ENCODE assay signal across 25 mouse cellular contexts in genomic region chr2:32141602-32142001, GRCm38 (mm10). TPM values are rescaled to one million over a fixed set of nuclear protein-coding genes. Genes with fewer than 3 reads are reported as not detected.
DNase-seq lines count a peak whose midpoint lies in the region; ATAC-seq and TF ChIP-seq lines count a peak whose summit lies in the region.
"Had no signal": no experiment of that assay in that cellular context is flagged by ENCODE, and none has a peak within 500 bp of the region (broad histone marks: within the 10 kb centered on the region; RNA-seq: fewer than 3 reads in every experiment).

No protein-coding gene starts in this region.

- H3K27ac ChIP-seq in liver, embryonic 12.5 days, result no peak overlapping the region
- 0 out of 2 replicates have a peak overlapping the region, but pooled peaks have one; percentile 2 for H3K27ac ChIP-seq in stomach, postnatal 0 days (replicated peaks)
- H3K27ac ChIP-seq: embryonic facial prominence, embryonic 12.5 days; embryonic facial prominence, embryonic 15.5 days; forebrain, embryonic 12.5 days; forebrain, embryonic 15.5 days; heart, embryonic 15.5 days; hindbrain, embryonic 13.5 days had no signal

- no peak for TF ChIP-seq CTCF in stomach, postnatal 0 days (IDR thresholded peaks at IDR 0.05; ENCODE audit: low read depth)

- no peaks in the 10 kb centered on the region for H3K9me3 ChIP-seq in liver, embryonic 12.5 days (replicated peaks)
- H3K9me3 ChIP-seq in stomach, postnatal 0 days (ENCODE audit: control insufficient read depth, low read length), result no peaks in the 10 kb centered on the region
- H3K9me3 ChIP-seq: embryonic facial prominence, embryonic 12.5 days; embryonic facial prominence, embryonic 15.5 days; forebrain, embryonic 12.5 days; forebrain, embryonic 15.5 days; heart, embryonic 12.5 days; heart, embryonic 15.5 days; hindbrain, embryonic 10.5 days; hindbrain, embryonic 13.5 days had no signal

- H3K36me3 ChIP-seq in liver, embryonic 12.5 days, result no peaks in the 10 kb centered on the region
- no peaks in the 10 kb centered on the region for H3K36me3 ChIP-seq in stomach, postnatal 0 days (ENCODE audit: control insufficient read depth, insufficient read depth, low read length)
- H3K36me3 ChIP-seq: embryonic facial prominence, embryonic 12.5 days; embryonic facial prominence, embryonic 15.5 days; forebrain, embryonic 12.5 days; forebrain, embryonic 15.5 days; heart, embryonic 12.5 days; heart, embryonic 15.5 days; hindbrain, embryonic 10.5 days; hindbrain, embryonic 13.5 days had no signal

- H3K4me3 ChIP-seq in liver, embryonic 12.5 days, result no peak overlapping the region
- H3K4me3 ChIP-seq in stomach, postnatal 0 days (ENCODE audit: low read depth, low read length), result no peak overlapping the region
- H3K4me3 ChIP-seq: embryonic facial prominence, embryonic 12.5 days; embryonic facial prominence, embryonic 15.5 days; forebrain, embryonic 12.5 days; forebrain, embryonic 15.5 days; heart, embryonic 12.5 days; heart, embryonic 15.5 days; hindbrain, embryonic 10.5 days; hindbrain, embryonic 13.5 days had no signal

- 60% methylated on average over 6 of the region's 6 CpGs for WGBS in liver, embryonic 12.5 days (ENCODE audit: insufficient replicate concordance)
- 35% methylated on average over 6 of the region's 6 CpGs for WGBS in stomach, postnatal 0 days

- no peak overlapping the region for H3K9ac ChIP-seq in liver, embryonic 12.5 days
- H3K9ac ChIP-seq in stomach, postnatal 0 days (ENCODE audit: low read length), result no peak overlapping the region
- H3K9ac ChIP-seq: embryonic facial prominence, embryonic 12.5 days; embryonic facial prominence, embryonic 15.5 days; forebrain, embryonic 12.5 days; forebrain, embryonic 15.5 days; heart, embryonic 12.5 days; heart, embryonic 15.5 days; hindbrain, embryonic 13.5 days had no signal

- ATAC-seq in liver, embryonic 12.5 days, result no peak
- ATAC-seq in stomach, postnatal 0 days (ENCODE audit: low FRiP score, low TSS enrichment), result no peak
- ATAC-seq: forebrain, embryonic 15.5 days; hindbrain, embryonic 16.5 days had no signal

- H3K4me2 ChIP-seq in liver, embryonic 12.5 days, result no peak overlapping the region
- H3K4me2 ChIP-seq in stomach, postnatal 0 days (replicated peaks; ENCODE audit: low read depth), result no peak overlapping the region
- H3K4me2 ChIP-seq: embryonic facial prominence, embryonic 12.5 days; embryonic facial prominence, embryonic 15.5 days; forebrain, embryonic 12.5 days; forebrain, embryonic 15.5 days; heart, embryonic 12.5 days; heart, embryonic 15.5 days; hindbrain, embryonic 13.5 days had no signal

- H3K4me1 ChIP-seq in liver, embryonic 12.5 days, result peaks cover 50% of the 10 kb centered on the region
- no peaks in the 10 kb centered on the region for H3K4me1 ChIP-seq in stomach, postnatal 0 days (replicated peaks; ENCODE audit: control insufficient read depth, insufficient read depth)
- H3K4me1 ChIP-seq: embryonic facial prominence, embryonic 12.5 days had no signal

- TF ChIP-seq EP300 in stomach, postnatal 0 days (optimal IDR thresholded peaks at IDR 0.05), result no peak

- DNase-seq in liver, result peak; percentile 1
- peak; percentile 51 for DNase-seq in lung, postnatal 36 days
- DNase-seq in lung, postnatal 10 days, result no peak
- DNase-seq in stomach, postnatal 0 days (ENCODE audit: low spot score), result no peak
- DNase-seq in right cerebral cortex, adult 2 months (ENCODE audit: low spot score in 2 of 2), result no peak
- DNase-seq in kidney, adult 11 months, result no peak
- DNase-seq: adrenal gland, postnatal 14 days; B cell, adult 2 months; cerebellum, adult 8-10 months; cerebellum, postnatal 14 days; gastrocnemius, postnatal 25 days; heart, adult 18-20 months; heart, postnatal 10 days; heart, postnatal 36 days had no signal

- H3K27me3 ChIP-seq in liver, embryonic 12.5 days (replicated peaks), result no peaks in the 10 kb centered on the region
- no peaks in the 10 kb centered on the region for H3K27me3 ChIP-seq in stomach, postnatal 0 days (ENCODE audit: control insufficient read depth, insufficient read depth, low read length)
- H3K27me3 ChIP-seq: CH12.LX; embryonic facial prominence, embryonic 12.5 days; embryonic facial prominence, embryonic 15.5 days; forebrain, embryonic 12.5 days; forebrain, embryonic 15.5 days; heart, embryonic 12.5 days; heart, embryonic 15.5 days; hindbrain, embryonic 13.5 days had no signal

RNA-seq across cellular contexts. Expression of gene Prrc2b, which starts 9.3 kb away (rescaled TPM):
- 20.8 and 23.6 TPM in 2 replicates for polyA plus RNA-seq in liver, embryonic 12.5 days (2016; fragmentation: Nextera tagmentation; extraction: Ambion mirVana)
- polyA plus RNA-seq in stomach, postnatal 0 days (2015; fragmentation: Nextera tagmentation; extraction: Ambion mirVana), result 18.7 and 21.6 TPM in 2 replicates

RNA-seq across cellular contexts. Expression of gene Plpp7, which starts 46.3 kb away (rescaled TPM):
- 3.0 and 3.4 TPM in 2 replicates for polyA plus RNA-seq in liver, embryonic 12.5 days (2016; fragmentation: Nextera tagmentation; extraction: Ambion mirVana)
- 2.6 and 2.8 TPM in 2 replicates for polyA plus RNA-seq in stomach, postnatal 0 days (2015; fragmentation: Nextera tagmentation; extraction: Ambion mirVana)

RNA-seq across cellular contexts. Expression of gene Fam78a, which starts 56.9 kb away (rescaled TPM):
- 22.4 and 22.6 TPM in 2 replicates for polyA plus RNA-seq in liver, embryonic 12.5 days (2016; fragmentation: Nextera tagmentation; extraction: Ambion mirVana)
- 0.46 and 0.67 TPM in 2 replicates for polyA plus RNA-seq in stomach, postnatal 0 days (2015; fragmentation: Nextera tagmentation; extraction: Ambion mirVana)

Comparison
In these comparisons a context has a peak if more than half of its experiments do, and no peak if none do; other contexts are left out.
1. DNase-seq: peak in liver (single experiment) and lung, postnatal 36 days (single experiment); none in lung, postnatal 10 days (single experiment), stomach, postnatal 0 days (single experiment), right cerebral cortex, adult 2 months (0 of 2) and kidney, adult 11 months (single experiment).
2. RNA of gene Fam78a, which starts 56.9 kb away (polyA plus RNA-seq): 22.4 to 22.6 TPM in liver, embryonic 12.5 days; 0.46 to 0.67 TPM in stomach, postnatal 0 days; every median in the first group is over 10 times any median in the second.